Mouse (Mus musculus): ENCODE results near the gene 1700003E16Rik. TPM values are rescaled to one million over a fixed set of nuclear protein-coding genes. Genes with fewer than 3 reads are reported as not detected.
"Not testable (repeated sequence)": the region's sequence is repeated elsewhere in the genome, so short reads cannot be mapped to it uniquely, and the experiment has no call there.

1700003E16Rik gene
- polyA plus RNA-seq, 1 experiment from 2014 or later = 8.2 TPM

- peak; percentile 32; the same call in 1 of the 2 replicates for ATAC-seq (ENCODE audit: low FRiP score)
Observed at GRCm38 (mm10) chr6:83142211-83142731, 13.9 kb upstream of the 1700003E16Rik start.

GRCm38 (mm10) chr6:83142886-83143285, 13.3 kb upstream of the 1700003E16Rik start:
- Histone ChIP-seq H3K4me2 (peak overlapping the region; percentile 80), H3K27ac (replicated peaks) (no peak overlapping the region), H3K4me1 (peaks cover 36% of the 10 kb centered on the region), H3K27me3 (replicated peaks) (no peaks in the 10 kb centered on the region), H3K9ac (replicated peaks) (peak overlapping the region; percentile 57; the same call in 1 of the 2 replicates), H3K36me3 (0 out of 2 replicates have a peak, but pooled peaks cover 3% of the 10 kb centered on the region), H3K9me3 (replicated peaks) (no peaks in the 10 kb centered on the region), H3K4me3 (replicated peaks) (no peak overlapping the region)
- 37% methylated on average over 11 of the region's 11 CpGs for WGBS
- ATAC-seq (ENCODE audit: low FRiP score) = no peak

More at GRCm38 (mm10) chr6:83142211-83142731, 13.9 kb upstream of the 1700003E16Rik start:
- Histone ChIP-seq H3K4me3 (replicated peaks) (peak overlapping the region; percentile 41), H3K27ac (replicated peaks) (0 out of 2 replicates have a peak overlapping the region, but pooled peaks have one; percentile 1), H3K27me3 (replicated peaks) (no peaks in the 10 kb centered on the region), H3K9ac (replicated peaks) (peak overlapping the region; percentile 57), H3K36me3 (0 out of 2 replicates have a peak, but pooled peaks cover 3% of the 10 kb centered on the region), H3K4me2 (peak overlapping the region; percentile 80), H3K4me1 (peaks cover 42% of the 10 kb centered on the region), H3K9me3 (replicated peaks) (no peaks in the 10 kb centered on the region)
- 3% methylated on average over 41 of the region's 41 CpGs for WGBS

- Histone ChIP-seq H3K4me3 (replicated peaks) (no peak overlapping the region), H3K27ac (replicated peaks) (no peak overlapping the region), H3K4me2 (no peak overlapping the region), H3K36me3 (0 out of 2 replicates have a peak, but pooled peaks cover 6% of the 10 kb centered on the region), H3K9me3 (replicated peaks) (no peaks in the 10 kb centered on the region), H3K9ac (replicated peaks) (no peak overlapping the region), H3K27me3 (replicated peaks) (no peaks in the 10 kb centered on the region), H3K4me1 (peaks cover 15% of the 10 kb centered on the region)
- WGBS = 79% methylated on average over 2 of the region's 2 CpGs
- ATAC-seq (ENCODE audit: low FRiP score) = no peak
Observed at GRCm38 (mm10) chr6:83145209-83145608, 11.0 kb upstream of the 1700003E16Rik start.

- H3K9me3 ChIP-seq (replicated peaks) = no peaks in the 10 kb centered on the region
- H3K27me3 ChIP-seq (replicated peaks) = no peaks in the 10 kb centered on the region
- H3K27ac ChIP-seq (replicated peaks) = no peak overlapping the region
- peaks cover 15% of the 10 kb centered on the region for H3K4me1 ChIP-seq
- WGBS = 76% methylated on average over 9 of the region's 9 CpGs
- no peak overlapping the region for H3K4me2 ChIP-seq
- 0 out of 2 replicates have a peak, but pooled peaks cover 6% of the 10 kb centered on the region for H3K36me3 ChIP-seq
- no peak overlapping the region; the same call in 1 of the 2 replicates for H3K9ac ChIP-seq (replicated peaks)
- no peak overlapping the region for H3K4me3 ChIP-seq (replicated peaks)
- no peak for ATAC-seq (ENCODE audit: low FRiP score)
Observed at GRCm38 (mm10) chr6:83145805-83146204, 10.4 kb upstream of the 1700003E16Rik start.

- H3K4me1 ChIP-seq = peaks cover 9% of the 10 kb centered on the region
- H3K4me3 ChIP-seq (replicated peaks) = no peak overlapping the region
- H3K27ac ChIP-seq (replicated peaks) = no peak overlapping the region
- H3K4me2 ChIP-seq = no peak overlapping the region
- H3K27me3 ChIP-seq (replicated peaks) = no peaks in the 10 kb centered on the region
- ATAC-seq (ENCODE audit: low FRiP score) = no peak
- no peaks in the 10 kb centered on the region for H3K9me3 ChIP-seq (replicated peaks)
- peaks cover 9% of the 10 kb centered on the region; the same call in 1 of the 2 replicates for H3K36me3 ChIP-seq
- H3K9ac ChIP-seq (replicated peaks) = no peak overlapping the region
- WGBS = 44% methylated on average over 7 of the region's 7 CpGs
Observed at GRCm38 (mm10) chr6:83147280-83147679, 8.9 kb upstream of the 1700003E16Rik start.

- H3K4me3 ChIP-seq (replicated peaks) = no peak overlapping the region
- no peak overlapping the region for H3K27ac ChIP-seq (replicated peaks)
- no peaks in the 10 kb centered on the region for H3K9me3 ChIP-seq (replicated peaks)
- no peak overlapping the region for H3K9ac ChIP-seq (replicated peaks)
- peaks cover 19% of the 10 kb centered on the region for H3K4me1 ChIP-seq
- ATAC-seq (ENCODE audit: low FRiP score) = no peak
- H3K4me2 ChIP-seq = no peak overlapping the region
- WGBS = 34% methylated on average over 8 of the region's 8 CpGs
- no peaks in the 10 kb centered on the region for H3K27me3 ChIP-seq (replicated peaks)
- peaks cover 19% of the 10 kb centered on the region for H3K36me3 ChIP-seq
Observed at GRCm38 (mm10) chr6:83151721-83152120, 4.5 kb upstream of the 1700003E16Rik start.

- no peak for ATAC-seq (ENCODE audit: low FRiP score)
- Histone ChIP-seq H3K36me3 (peaks cover 17% of the 10 kb centered on the region), H3K4me2 (no peak overlapping the region), H3K9me3 (replicated peaks) (no peaks in the 10 kb centered on the region), H3K4me3 (replicated peaks) (no peak overlapping the region), H3K9ac (replicated peaks) (no peak overlapping the region), H3K27me3 (replicated peaks) (no peaks in the 10 kb centered on the region), H3K27ac (replicated peaks) (no peak overlapping the region), H3K4me1 (peaks cover 22% of the 10 kb centered on the region)
- 91% methylated on average over 12 of the region's 12 CpGs for WGBS
Observed at GRCm38 (mm10) chr6:83153038-83153437, 3.2 kb upstream of the 1700003E16Rik start.

- no peaks in the 10 kb centered on the region for H3K9me3 ChIP-seq (replicated peaks)
- no peak overlapping the region for H3K9ac ChIP-seq (replicated peaks)
- ATAC-seq (ENCODE audit: low FRiP score) = no peak
- H3K27ac ChIP-seq (replicated peaks) = no peak overlapping the region
- H3K4me2 ChIP-seq = no peak overlapping the region
- H3K27me3 ChIP-seq (replicated peaks) = no peaks in the 10 kb centered on the region
- H3K4me3 ChIP-seq (replicated peaks) = no peak overlapping the region
- WGBS = 80% methylated on average over 5 of the region's 5 CpGs
- peaks cover 22% of the 10 kb centered on the region for H3K4me1 ChIP-seq
- H3K36me3 ChIP-seq = peaks cover 17% of the 10 kb centered on the region
Observed at GRCm38 (mm10) chr6:83153485-83153884, 2.7 kb upstream of the 1700003E16Rik start.

GRCm38 (mm10) chr6:83155552-83156238, 509 bp upstream of the 1700003E16Rik start:
- Histone ChIP-seq H3K36me3 (peaks cover 14% of the 10 kb centered on the region), H3K4me2 (peak overlapping the region; percentile 85), H3K4me3 (replicated peaks) (peak overlapping the region; percentile 62), H3K27ac (replicated peaks) (peak overlapping the region; percentile 41), H3K9ac (replicated peaks) (peak overlapping the region; percentile 61), H3K9me3 (replicated peaks) (no peaks in the 10 kb centered on the region), H3K27me3 (replicated peaks) (peaks cover 8% of the 10 kb centered on the region), H3K4me1 (peaks cover 22% of the 10 kb centered on the region)
- 8% methylated on average over 23 of the region's 23 CpGs for WGBS
- peak; percentile 22 for ATAC-seq (ENCODE audit: low FRiP score)

GRCm38 (mm10) chr6:83159456-83159855, 3.3 kb downstream of the 1700003E16Rik start:
- 30% methylated on average over 3 of the region's 3 CpGs for WGBS
- not testable (repeated sequence) for ATAC-seq (ENCODE audit: low FRiP score); H3K36me3 ChIP-seq; H3K4me2 ChIP-seq; H3K9me3 ChIP-seq (replicated peaks); H3K9ac ChIP-seq (replicated peaks); H3K27ac ChIP-seq (replicated peaks); H3K4me3 ChIP-seq (replicated peaks)
- Histone ChIP-seq H3K27me3 (replicated peaks) (peaks cover 32% of the 10 kb centered on the region), H3K4me1 (peaks cover 39% of the 10 kb centered on the region)

GRCm38 (mm10) chr6:83161442-83161841, 5.2 kb downstream of the 1700003E16Rik start:
- ATAC-seq (ENCODE audit: low FRiP score) = no peak
- H3K36me3 ChIP-seq = no peaks in the 10 kb centered on the region
- H3K9ac ChIP-seq (replicated peaks) = peak overlapping the region; percentile 31; the same call in 1 of the 2 replicates
- H3K27me3 ChIP-seq (replicated peaks) = peaks cover 32% of the 10 kb centered on the region
- no peaks in the 10 kb centered on the region for H3K9me3 ChIP-seq (replicated peaks)
- 7% methylated on average over 19 of the region's 19 CpGs for WGBS
- no peak overlapping the region for H3K27ac ChIP-seq (replicated peaks)
- H3K4me1 ChIP-seq = peaks cover 31% of the 10 kb centered on the region
- H3K4me3 ChIP-seq (replicated peaks) = peak overlapping the region; percentile 32
- H3K4me2 ChIP-seq = peak overlapping the region; percentile 54

Data from neural tube, embryonic 15.5 days (tissue).